Mouse (Mus musculus): Measurements from ENCODE around the gene Tbc1d8. TPM values are rescaled to one million over a fixed set of nuclear protein-coding genes. Genes with fewer than 3 reads are reported as not detected.

Gene Tbc1d8
- polyA plus RNA-seq, 1 experiment from 2014 or later = 5.3 TPM

GRCm38 (mm10) chr1:39462937-39463444, 15.6 kb downstream of the Tbc1d8 start:
- Histone ChIP-seq H3K4me1 (replicated peaks; ENCODE audit: control insufficient read depth, insufficient read depth) (no peaks in the 10 kb centered on the region), H3K36me3 (ENCODE audit: control insufficient read depth, insufficient read depth, low read length) (no peaks in the 10 kb centered on the region), H3K4me3 (ENCODE audit: low read depth, low read length) (no peak overlapping the region), H3K9ac (ENCODE audit: low read length) (no peak overlapping the region), H3K27ac (replicated peaks) (no peak overlapping the region), H3K4me2 (replicated peaks; ENCODE audit: low read depth) (no peak overlapping the region), H3K27me3 (ENCODE audit: control insufficient read depth, insufficient read depth, low read length) (no peaks in the 10 kb centered on the region), H3K9me3 (ENCODE audit: control insufficient read depth, low read length) (no peaks in the 10 kb centered on the region)
- 82% methylated on average over 6 of the region's 6 CpGs for WGBS
- DNase-seq (ENCODE audit: low spot score) = no peak
- peak; percentile 24; the same call in 1 of the 2 replicates for ATAC-seq (ENCODE audit: low FRiP score, low TSS enrichment)
- TF ChIP-seq CTCF (IDR thresholded peaks at IDR 0.05; ENCODE audit: low read depth) (no peak), EP300 (optimal IDR thresholded peaks at IDR 0.05) (no peak)

- DNase-seq (ENCODE audit: low spot score) (no peak), ATAC-seq (ENCODE audit: low FRiP score, low TSS enrichment) (no peak)
- Histone ChIP-seq H3K27ac (replicated peaks) (no peak overlapping the region), H3K27me3 (ENCODE audit: control insufficient read depth, insufficient read depth, low read length) (no peaks in the 10 kb centered on the region), H3K4me3 (ENCODE audit: low read depth, low read length) (no peak overlapping the region), H3K36me3 (ENCODE audit: control insufficient read depth, insufficient read depth, low read length) (no peaks in the 10 kb centered on the region), H3K9ac (ENCODE audit: low read length) (no peak overlapping the region), H3K4me2 (replicated peaks; ENCODE audit: low read depth) (no peak overlapping the region), H3K9me3 (ENCODE audit: control insufficient read depth, low read length) (no peaks in the 10 kb centered on the region), H3K4me1 (replicated peaks; ENCODE audit: control insufficient read depth, insufficient read depth) (no peaks in the 10 kb centered on the region)
- WGBS = 90% methylated on average over 13 of the region's 13 CpGs
- TF ChIP-seq CTCF (IDR thresholded peaks at IDR 0.05; ENCODE audit: low read depth) (no peak), EP300 (optimal IDR thresholded peaks at IDR 0.05) (no peak)
Measured at GRCm38 (mm10) chr1:39462036-39462435, 16.5 kb downstream of the Tbc1d8 start.

- no peaks in the 10 kb centered on the region for H3K36me3 ChIP-seq (ENCODE audit: control insufficient read depth, insufficient read depth, low read length)
- H3K27ac ChIP-seq (replicated peaks) = no peak overlapping the region
- H3K4me3 ChIP-seq (ENCODE audit: low read depth, low read length) = no peak overlapping the region
- no peak overlapping the region for H3K4me2 ChIP-seq (replicated peaks; ENCODE audit: low read depth)
- DNase-seq (ENCODE audit: low spot score) (no peak), ATAC-seq (ENCODE audit: low FRiP score, low TSS enrichment) (no peak)
- TF ChIP-seq CTCF (IDR thresholded peaks at IDR 0.05; ENCODE audit: low read depth) = no peak
- TF ChIP-seq EP300 (optimal IDR thresholded peaks at IDR 0.05) = no peak
- H3K4me1 ChIP-seq (replicated peaks; ENCODE audit: control insufficient read depth, insufficient read depth) = no peaks in the 10 kb centered on the region
- H3K9me3 ChIP-seq (ENCODE audit: control insufficient read depth, low read length) = no peaks in the 10 kb centered on the region
- no peaks in the 10 kb centered on the region for H3K27me3 ChIP-seq (ENCODE audit: control insufficient read depth, insufficient read depth, low read length)
- no peak overlapping the region for H3K9ac ChIP-seq (ENCODE audit: low read length)
- 87% methylated on average over 5 of the region's 5 CpGs for WGBS
Measured at GRCm38 (mm10) chr1:39460495-39460894, 18.1 kb downstream of the Tbc1d8 start.

GRCm38 (mm10) chr1:39457887-39458874, 20.4 kb downstream of the Tbc1d8 start:
- no peak overlapping the region for H3K4me2 ChIP-seq (replicated peaks; ENCODE audit: low read depth)
- H3K9me3 ChIP-seq (ENCODE audit: control insufficient read depth, low read length) = no peaks in the 10 kb centered on the region
- DNase-seq (ENCODE audit: low spot score) (no peak), ATAC-seq (ENCODE audit: low FRiP score, low TSS enrichment) (no peak)
- H3K9ac ChIP-seq (ENCODE audit: low read length) = no peak overlapping the region
- no peak overlapping the region for H3K4me3 ChIP-seq (ENCODE audit: low read depth, low read length)
- no peaks in the 10 kb centered on the region for H3K4me1 ChIP-seq (replicated peaks; ENCODE audit: control insufficient read depth, insufficient read depth)
- WGBS = 72% methylated on average over 13 of the region's 13 CpGs
- H3K27ac ChIP-seq (replicated peaks) = no peak overlapping the region
- H3K27me3 ChIP-seq (ENCODE audit: control insufficient read depth, insufficient read depth, low read length) = no peaks in the 10 kb centered on the region
- H3K36me3 ChIP-seq (ENCODE audit: control insufficient read depth, insufficient read depth, low read length) = no peaks in the 10 kb centered on the region
- no peak for TF ChIP-seq CTCF (IDR thresholded peaks at IDR 0.05; ENCODE audit: low read depth)
- TF ChIP-seq EP300 (optimal IDR thresholded peaks at IDR 0.05) = no peak

GRCm38 (mm10) chr1:39456421-39456853, 22.1 kb downstream of the Tbc1d8 start:
- no peak overlapping the region for H3K4me2 ChIP-seq (replicated peaks; ENCODE audit: low read depth)
- no peaks in the 10 kb centered on the region for H3K4me1 ChIP-seq (replicated peaks; ENCODE audit: control insufficient read depth, insufficient read depth)
- no peaks in the 10 kb centered on the region for H3K9me3 ChIP-seq (ENCODE audit: control insufficient read depth, low read length)
- H3K27me3 ChIP-seq (ENCODE audit: control insufficient read depth, insufficient read depth, low read length) = no peaks in the 10 kb centered on the region
- TF ChIP-seq EP300 (optimal IDR thresholded peaks at IDR 0.05) (no peak), CTCF (IDR thresholded peaks at IDR 0.05; ENCODE audit: low read depth) (no peak)
- DNase-seq (ENCODE audit: low spot score) = no peak
- ATAC-seq (ENCODE audit: low FRiP score, low TSS enrichment) = 0 out of 2 replicates have a peak, but pooled peaks have one; percentile 28
- WGBS = 56% methylated on average over 5 of the region's 5 CpGs
- no peak overlapping the region; the same call in 1 of the 2 replicates for H3K27ac ChIP-seq (replicated peaks)
- no peak overlapping the region for H3K4me3 ChIP-seq (ENCODE audit: low read depth, low read length)
- no peak overlapping the region for H3K9ac ChIP-seq (ENCODE audit: low read length)
- H3K36me3 ChIP-seq (ENCODE audit: control insufficient read depth, insufficient read depth, low read length) = no peaks in the 10 kb centered on the region
